Mouse (Mus musculus): ENCODE data around the gene Pus10. TPM values are rescaled to one million over a fixed set of nuclear protein-coding genes. Genes with fewer than 3 reads are reported as not detected.

Pus10 gene
- polyA plus RNA-seq, 1 experiment from 2014 or later: 10.6 TPM

DNA sequence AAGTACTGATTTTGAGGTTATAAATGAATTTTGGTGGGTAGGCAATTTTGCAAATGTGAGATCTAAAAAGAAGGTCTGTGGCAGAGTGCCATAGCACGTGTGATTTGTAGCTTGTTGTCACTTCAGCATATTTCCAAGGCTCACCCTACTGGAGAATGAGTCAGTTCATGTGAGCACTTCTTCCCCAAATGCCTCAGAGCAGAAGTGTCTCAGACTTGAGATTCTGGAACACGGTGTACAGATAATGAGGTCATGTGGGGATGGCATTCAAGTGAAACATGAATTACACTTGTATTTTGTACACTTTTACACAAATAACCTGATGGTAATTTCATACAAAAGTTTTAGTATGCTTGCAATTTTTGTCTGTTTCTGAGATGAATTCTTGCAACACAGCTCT lies 7.7 kb upstream of the Pus10 start:
- Histone ChIP-seq H3K27ac (ENCODE audit: low read depth, low read length) (no peak overlapping the region), H3K9me3 (ENCODE audit: control insufficient read depth, low read length) (no peaks in the 10 kb centered on the region), H3K9ac (ENCODE audit: low read depth, low read length) (no peak overlapping the region), H3K36me3 (ENCODE audit: control insufficient read depth, insufficient read depth, low read length) (no peaks in the 10 kb centered on the region), H3K4me3 (ENCODE audit: low read length) (no peak overlapping the region), H3K27me3 (replicated peaks; ENCODE audit: control insufficient read depth, insufficient read depth, low read length) (no peaks in the 10 kb centered on the region), H3K4me2 (ENCODE audit: low read length) (no peak overlapping the region), H3K4me1 (ENCODE audit: control insufficient read depth, insufficient read depth, low read depth, low read length) (no peaks in the 10 kb centered on the region; the same call in 1 of the 2 replicates)
- 90% methylated on average over 2 of the region's 2 CpGs for WGBS
- no peak for ATAC-seq

- Histone ChIP-seq H3K4me1 (ENCODE audit: control insufficient read depth, insufficient read depth, low read depth, low read length) (peaks cover 7% of the 10 kb centered on the region), H3K4me3 (ENCODE audit: low read length) (no peak overlapping the region), H3K9ac (ENCODE audit: low read depth, low read length) (no peak overlapping the region), H3K4me2 (ENCODE audit: low read length) (no peak overlapping the region), H3K27me3 (replicated peaks; ENCODE audit: control insufficient read depth, insufficient read depth, low read length) (no peaks in the 10 kb centered on the region), H3K27ac (ENCODE audit: low read depth, low read length) (no peak overlapping the region), H3K36me3 (ENCODE audit: control insufficient read depth, insufficient read depth, low read length) (no peaks in the 10 kb centered on the region), H3K9me3 (ENCODE audit: control insufficient read depth, low read length) (no peaks in the 10 kb centered on the region)
- no peak for ATAC-seq
Measured at GRCm38 (mm10) chr11:23664232-23664631, 1.2 kb upstream of the Pus10 start.

DNA sequence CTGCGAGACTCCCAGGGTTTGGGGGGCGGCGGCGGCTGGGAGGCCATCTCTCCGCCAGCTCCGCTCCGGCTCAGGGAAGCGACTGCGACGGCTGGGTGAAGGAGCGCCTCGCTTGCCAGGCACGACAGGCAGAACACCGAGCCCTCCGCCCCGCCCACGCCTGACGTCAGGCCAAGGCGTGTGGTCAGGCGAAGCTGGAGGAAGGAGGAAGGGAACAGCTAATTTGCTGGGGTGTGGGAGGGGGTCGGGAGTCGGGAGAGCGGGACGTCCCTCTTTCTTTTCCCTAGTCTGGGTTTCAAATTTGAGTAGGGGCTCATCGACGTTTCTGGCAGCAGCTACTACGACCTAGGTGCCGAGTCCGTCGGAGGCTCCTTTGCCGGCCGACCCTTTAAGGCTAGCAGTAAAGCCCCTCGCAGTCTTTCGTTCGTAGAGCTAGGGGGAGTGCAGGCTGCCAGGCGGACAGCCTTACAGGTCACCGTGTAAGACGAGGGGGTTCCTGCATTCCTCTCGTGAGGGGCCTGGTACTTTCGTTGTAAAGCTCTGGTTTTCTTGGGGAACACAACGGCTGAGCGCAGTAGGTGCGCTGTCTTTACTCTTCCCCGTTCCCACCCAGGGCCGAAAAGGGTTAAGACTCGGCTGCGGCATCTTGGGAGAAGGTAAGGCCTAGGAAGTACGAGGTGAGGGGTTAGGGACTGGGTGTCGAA lies 476 bp downstream of the Pus10 start, which contains the start of gene Pex13:
Gene Pex13, minus strand, starts transcription at position 162 of the 704 bp plus-strand sequence.
- peaks cover 7% of the 10 kb centered on the region for H3K4me1 ChIP-seq (ENCODE audit: control insufficient read depth, insufficient read depth, low read depth, low read length)
- ATAC-seq: peak; percentile 99
- no peaks in the 10 kb centered on the region; the same call in 1 of the 2 replicates for H3K36me3 ChIP-seq (ENCODE audit: control insufficient read depth, insufficient read depth, low read length)
- 0% methylated on average over 45 of the region's 49 CpGs for WGBS
- H3K27ac ChIP-seq (ENCODE audit: low read depth, low read length): peak within 1 kb of the TSS; percentile 97
- peak within 1 kb of the TSS; percentile 97 for H3K4me3 ChIP-seq (ENCODE audit: low read length)
- no peaks in the 10 kb centered on the region for H3K27me3 ChIP-seq (replicated peaks; ENCODE audit: control insufficient read depth, insufficient read depth, low read length)
- H3K4me2 ChIP-seq (ENCODE audit: low read length): peak within 1 kb of the TSS; percentile 77
- peak within 1 kb of the TSS; percentile 97 for H3K9ac ChIP-seq (ENCODE audit: low read depth, low read length)
- no peaks in the 10 kb centered on the region for H3K9me3 ChIP-seq (ENCODE audit: control insufficient read depth, low read length)

DNA sequence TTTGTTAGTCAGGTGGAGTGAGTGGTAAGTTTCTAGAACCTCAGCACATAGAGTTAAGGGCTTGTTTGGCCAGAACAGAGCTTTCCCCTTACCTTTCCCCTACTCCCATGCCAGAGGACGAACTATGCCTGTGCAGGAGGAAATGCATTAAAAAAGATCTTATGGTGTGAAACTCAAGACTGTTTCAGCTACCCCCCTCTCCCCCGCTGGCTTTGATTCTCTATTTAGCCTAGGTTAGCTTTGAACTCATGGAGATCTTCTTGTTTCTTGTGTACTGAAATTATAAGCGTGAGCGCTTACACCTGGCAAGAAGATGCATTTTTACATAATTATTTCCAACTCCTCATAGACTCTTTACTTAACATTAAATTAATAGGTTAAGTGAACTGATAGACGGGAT lies 1.1 kb downstream of the Pus10 start:
- 12% methylated on average over 5 of the region's 5 CpGs for WGBS
- H3K9ac ChIP-seq (ENCODE audit: low read depth, low read length): peak overlapping the region; percentile 97
- no peak for ATAC-seq

DNA sequence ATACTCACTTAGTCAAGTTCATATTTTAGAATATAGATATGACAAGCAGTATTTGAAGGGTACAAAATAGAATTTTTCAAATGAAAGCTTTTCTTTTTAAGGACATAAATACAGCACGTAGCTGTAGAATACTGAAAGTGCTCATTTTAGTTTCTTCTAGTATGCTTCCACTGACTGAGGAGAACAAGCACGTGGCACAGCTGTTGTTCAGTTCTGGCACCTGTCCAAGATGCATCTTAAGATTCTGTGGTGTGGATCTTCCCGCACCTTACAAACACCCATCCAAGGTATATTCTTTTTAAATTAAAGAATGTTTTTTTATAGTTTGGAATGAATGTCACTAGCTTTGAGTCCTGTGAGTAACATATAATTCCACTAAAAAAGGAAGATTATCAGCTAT lies 1.7 kb downstream of the Pus10 start:
- H3K4me1 ChIP-seq (ENCODE audit: control insufficient read depth, insufficient read depth, low read depth, low read length): peaks cover 7% of the 10 kb centered on the region
- 26% methylated on average over 3 of the region's 3 CpGs for WGBS
- no peak overlapping the region for H3K27ac ChIP-seq (ENCODE audit: low read depth, low read length)
- no peak for ATAC-seq
- peak overlapping the region; percentile 60 for H3K4me2 ChIP-seq (ENCODE audit: low read length)
- no peak overlapping the region for H3K9ac ChIP-seq (ENCODE audit: low read depth, low read length)
- peak overlapping the region; percentile 97 for H3K4me3 ChIP-seq (ENCODE audit: low read length)
- H3K9me3 ChIP-seq (ENCODE audit: control insufficient read depth, low read length): no peaks in the 10 kb centered on the region
- no peaks in the 10 kb centered on the region; the same call in 1 of the 2 replicates for H3K36me3 ChIP-seq (ENCODE audit: control insufficient read depth, insufficient read depth, low read length)
- no peaks in the 10 kb centered on the region for H3K27me3 ChIP-seq (replicated peaks; ENCODE audit: control insufficient read depth, insufficient read depth, low read length)

More for the DNA sequence above, 1.1 kb downstream of the Pus10 start:
- Histone ChIP-seq H3K9me3 (ENCODE audit: control insufficient read depth, low read length) (no peaks in the 10 kb centered on the region), H3K4me1 (ENCODE audit: control insufficient read depth, insufficient read depth, low read depth, low read length) (peaks cover 7% of the 10 kb centered on the region), H3K36me3 (ENCODE audit: control insufficient read depth, insufficient read depth, low read length) (no peaks in the 10 kb centered on the region; the same call in 1 of the 2 replicates), H3K4me3 (ENCODE audit: low read length) (peak overlapping the region; percentile 97), H3K4me2 (ENCODE audit: low read length) (peak overlapping the region; percentile 60), H3K27ac (ENCODE audit: low read depth, low read length) (peak overlapping the region; percentile 97), H3K27me3 (replicated peaks; ENCODE audit: control insufficient read depth, insufficient read depth, low read length) (no peaks in the 10 kb centered on the region)

DNA sequence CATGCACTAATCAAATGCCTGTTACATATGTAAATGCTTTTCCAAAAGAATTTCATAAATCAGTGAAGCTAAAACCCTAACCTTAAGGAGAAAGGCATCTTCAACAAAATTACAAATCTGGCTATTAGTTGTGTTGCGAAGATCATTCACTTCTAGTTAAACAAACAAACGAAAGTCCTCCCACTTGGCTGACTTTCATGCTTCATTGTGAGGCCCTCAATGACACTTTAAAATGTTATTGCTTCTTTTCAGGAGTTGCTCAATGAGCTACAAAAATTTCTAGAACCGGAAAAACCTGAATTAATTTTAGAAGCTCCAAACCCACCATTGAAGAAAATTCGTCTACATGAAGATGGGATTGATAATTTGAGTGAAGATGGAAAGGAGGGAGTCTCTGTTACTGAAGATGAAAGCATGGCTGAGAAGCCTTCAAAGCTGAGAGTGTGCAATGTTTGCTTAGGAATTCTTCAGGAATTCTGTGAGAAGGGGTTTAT lies 6.8 kb downstream of the Pus10 start:
- Histone ChIP-seq H3K4me1 (ENCODE audit: control insufficient read depth, insufficient read depth, low read depth, low read length) (no peaks in the 10 kb centered on the region), H3K4me2 (ENCODE audit: low read length) (no peak overlapping the region), H3K36me3 (ENCODE audit: control insufficient read depth, insufficient read depth, low read length) (peaks cover 17% of the 10 kb centered on the region), H3K9ac (ENCODE audit: low read depth, low read length) (no peak overlapping the region), H3K4me3 (ENCODE audit: low read length) (no peak overlapping the region), H3K9me3 (ENCODE audit: control insufficient read depth, low read length) (no peaks in the 10 kb centered on the region), H3K27ac (ENCODE audit: low read depth, low read length) (no peak overlapping the region), H3K27me3 (replicated peaks; ENCODE audit: control insufficient read depth, insufficient read depth, low read length) (no peaks in the 10 kb centered on the region)
- 88% methylated on average over 4 of the region's 4 CpGs for WGBS
- no peak for ATAC-seq

GRCm38 (mm10) chr11:23676100-23676499 lies 10.6 kb downstream of the Pus10 start:
- ATAC-seq: no peak
- no peak overlapping the region for H3K27ac ChIP-seq (ENCODE audit: low read depth, low read length)
- H3K36me3 ChIP-seq (ENCODE audit: control insufficient read depth, insufficient read depth, low read length): peaks cover 19% of the 10 kb centered on the region
- no peaks in the 10 kb centered on the region for H3K4me1 ChIP-seq (ENCODE audit: control insufficient read depth, insufficient read depth, low read depth, low read length)
- H3K4me3 ChIP-seq (ENCODE audit: low read length): no peak overlapping the region
- 87% methylated on average over 5 of the region's 5 CpGs for WGBS
- no peak overlapping the region for H3K9ac ChIP-seq (ENCODE audit: low read depth, low read length)
- H3K4me2 ChIP-seq (ENCODE audit: low read length): no peak overlapping the region
- no peaks in the 10 kb centered on the region for H3K9me3 ChIP-seq (ENCODE audit: control insufficient read depth, low read length)
- H3K27me3 ChIP-seq (replicated peaks; ENCODE audit: control insufficient read depth, insufficient read depth, low read length): no peaks in the 10 kb centered on the region

DNA sequence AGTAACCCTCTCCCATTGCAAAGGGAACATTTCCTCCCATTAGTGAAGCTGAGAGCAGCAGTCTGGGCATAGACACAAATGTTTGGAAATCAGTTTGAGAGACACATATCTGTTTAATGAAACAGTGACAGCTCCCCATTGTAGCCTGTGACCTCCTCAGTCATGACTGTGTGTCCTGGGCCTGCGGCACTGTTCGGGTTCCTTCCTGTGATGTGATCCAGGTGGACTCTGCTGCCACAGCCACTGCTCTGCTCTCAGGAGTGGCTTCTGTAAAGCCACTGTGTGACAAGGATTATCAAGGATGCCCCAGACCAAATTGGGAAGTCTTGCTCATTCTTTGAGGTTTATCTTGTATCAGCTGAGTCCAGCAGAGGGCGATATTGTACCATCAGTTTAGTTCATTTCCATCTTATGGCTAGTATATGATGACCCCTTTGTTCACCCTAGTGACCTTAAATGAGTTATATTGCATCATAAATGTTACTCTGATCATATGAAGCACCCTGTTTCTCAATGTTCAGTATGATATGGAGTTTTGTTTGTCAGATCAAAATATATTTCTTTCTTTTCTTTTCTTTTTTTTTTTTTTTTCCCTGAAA lies 13.7 kb downstream of the Pus10 start:
- no peak overlapping the region for H3K9ac ChIP-seq (ENCODE audit: low read depth, low read length)
- H3K27me3 ChIP-seq (replicated peaks; ENCODE audit: control insufficient read depth, insufficient read depth, low read length): no peaks in the 10 kb centered on the region
- ATAC-seq: peak; percentile 64; the same call in 1 of the 2 replicates
- no peaks in the 10 kb centered on the region for H3K9me3 ChIP-seq (ENCODE audit: control insufficient read depth, low read length)
- no peaks in the 10 kb centered on the region for H3K4me1 ChIP-seq (ENCODE audit: control insufficient read depth, insufficient read depth, low read depth, low read length)
- no peak overlapping the region for H3K4me2 ChIP-seq (ENCODE audit: low read length)
- 52% methylated on average over 3 of the region's 3 CpGs for WGBS
- H3K36me3 ChIP-seq (ENCODE audit: control insufficient read depth, insufficient read depth, low read length): peaks cover 17% of the 10 kb centered on the region
- no peak overlapping the region for H3K4me3 ChIP-seq (ENCODE audit: low read length)
- H3K27ac ChIP-seq (ENCODE audit: low read depth, low read length): no peak overlapping the region

GRCm38 (mm10) chr11:23680435-23680950 lies 15.0 kb downstream of the Pus10 start:
- Histone ChIP-seq H3K36me3 (ENCODE audit: control insufficient read depth, insufficient read depth, low read length) (peaks cover 15% of the 10 kb centered on the region), H3K27ac (ENCODE audit: low read depth, low read length) (no peak overlapping the region)
- 87% methylated on average over 6 of the region's 6 CpGs for WGBS

More at GRCm38 (mm10) chr11:23680435-23680950, 15.0 kb downstream of the Pus10 start:
- ATAC-seq: no peak
- no peak overlapping the region for H3K9ac ChIP-seq (ENCODE audit: low read depth, low read length)
- no peak overlapping the region for H3K4me2 ChIP-seq (ENCODE audit: low read length)
- no peaks in the 10 kb centered on the region for H3K4me1 ChIP-seq (ENCODE audit: control insufficient read depth, insufficient read depth, low read depth, low read length)
- no peaks in the 10 kb centered on the region for H3K9me3 ChIP-seq (ENCODE audit: control insufficient read depth, low read length)
- H3K27me3 ChIP-seq (replicated peaks; ENCODE audit: control insufficient read depth, insufficient read depth, low read length): no peaks in the 10 kb centered on the region
- H3K4me3 ChIP-seq (ENCODE audit: low read length): no peak overlapping the region
